Mouse (Mus musculus) left cerebral cortex, postnatal 14 days (tissue): ENCODE results near the gene Cfap52. TPM values are rescaled to one million over a fixed set of nuclear protein-coding genes. Genes with fewer than 3 reads are reported as not detected.

Experiments
- DNase-seq, 2 experiments: peaks; one replicate each; pipeline ENCODE4 v3.0.0; 2021 to 2022; ENCODE audit warnings: low spot score in 2 of 2, mixed read lengths in 1 of 2
- intact Hi-C: fragments of 180-260 bp; cut with DNase I; formaldehyde crosslinking; loops from one replicate; pipeline ENCODE4 v1.15.1; 2025
- total RNA-seq, 2 experiments: library from RNA; stranded (reverse); gene quantifications; 2 replicates each; pipeline ENCODE4 v1.2.3; 2021

Gene Cfap52
- total RNA-seq, 2 experiments from 2014 or later: 8.7 to 10.1 TPM

- DNase-seq: no peak
- intact Hi-C loops: no loop called here
Observed at GRCm38 (mm10) chr11:67948229-67948628, 17.2 kb downstream of the Cfap52 start.

GRCm38 (mm10) chr11:67932156-67932555 is 33.3 kb downstream of the Cfap52 start:
- intact Hi-C loops: no loop called here

GRCm38 (mm10) chr11:67926348-67927055 is 38.9 kb downstream of the Cfap52 start:
- intact Hi-C loops: loop anchor here (2.0 kb wide), 1 partner anchor 106 kb away; no protein-coding TSS in a partner anchor
- DNase-seq: peak; percentile 20 to 25

More at GRCm38 (mm10) chr11:67932156-67932555, 33.3 kb downstream of the Cfap52 start:
- DNase-seq: no peak

GRCm38 (mm10) chr11:67925000-67925399 is 40.5 kb downstream of the Cfap52 start:
- peak; percentile 12 to 45 for DNase-seq
- intact Hi-C loops: loop anchor here (5.0 kb wide), 1 partner anchor 38 kb away; no protein-coding TSS in a partner anchor

GRCm38 (mm10) chr11:67923720-67924119 is 41.7 kb downstream of the Cfap52 start:
- DNase-seq: no peak
- intact Hi-C loops: loop anchor here (5.0 kb wide), 1 partner anchor 36 kb away; no protein-coding TSS in a partner anchor

GRCm38 (mm10) chr11:67922755-67923125 is 42.7 kb downstream of the Cfap52 start:
- peak; percentile 21 to 72 for DNase-seq
- intact Hi-C loops: loop anchor here (5.0 kb wide), 1 partner anchor 35 kb away; no protein-coding TSS in a partner anchor

- DNase-seq: peak in 1 of 2 experiments; percentile 15
- intact Hi-C loops: loop anchor here (5.0 kb wide), 1 partner anchor 35 kb away; no protein-coding TSS in a partner anchor
Observed at GRCm38 (mm10) chr11:67921827-67922754, 43.4 kb downstream of the Cfap52 start, which contains the start of gene Usp43. TSS of gene Usp43 (minus strand) at chr11:67922153.

- peak in 1 of 2 experiments; percentile 17 for DNase-seq
- intact Hi-C loops: loop anchor here (5.0 kb wide), 1 partner anchor 34 kb away; no protein-coding TSS in a partner anchor
Observed at GRCm38 (mm10) chr11:67921091-67921826, 44.2 kb downstream of the Cfap52 start.

GRCm38 (mm10) chr11:67920226-67920960 is 45.1 kb downstream of the Cfap52 start:
- intact Hi-C loops: loop anchor here (5.0 kb wide), 1 partner anchor 33 kb away; no protein-coding TSS in a partner anchor
- no peak for DNase-seq

- intact Hi-C loops: no loop called here
- DNase-seq: no peak
Observed at GRCm38 (mm10) chr11:67919593-67919992, 45.9 kb downstream of the Cfap52 start.

- intact Hi-C loops: no loop called here
- DNase-seq: no peak
Observed at GRCm38 (mm10) chr11:67917126-67917525, 48.3 kb downstream of the Cfap52 start.

GRCm38 (mm10) chr11:67911074-67911473 is 54.4 kb downstream of the Cfap52 start:
- no peak for DNase-seq
- intact Hi-C loops: no loop called here

- intact Hi-C loops: no loop called here
- DNase-seq: no peak
Observed at GRCm38 (mm10) chr11:67903756-67904155, 61.7 kb downstream of the Cfap52 start.

GRCm38 (mm10) chr11:67897064-67897560 is 68.3 kb downstream of the Cfap52 start:
- intact Hi-C loops: no loop called here
- DNase-seq: peak; percentile 55 to 60

GRCm38 (mm10) chr11:67895641-67896040 is 69.8 kb downstream of the Cfap52 start:
- no peak for DNase-seq
- intact Hi-C loops: no loop called here

GRCm38 (mm10) chr11:67888521-67888920 is 76.9 kb downstream of the Cfap52 start:
- peak in 1 of 2 experiments; percentile 74 for DNase-seq
- intact Hi-C loops: loop anchor here (5.0 kb wide), 1 partner anchor 34 kb away; the partner anchor contains the start of gene Usp43

GRCm38 (mm10) chr11:67885921-67886320 is 79.5 kb downstream of the Cfap52 start:
- intact Hi-C loops: loop anchor here (5.0 kb wide), 1 partner anchor 36 kb away; the partner anchor contains the start of gene Usp43
- no peak for DNase-seq
